Mouse (Mus musculus): ENCODE measurements around the gene Hmgn1. TPM values are rescaled to one million over a fixed set of nuclear protein-coding genes. Genes with fewer than 3 reads are reported as not detected.
"Not testable (repeated sequence)": the region's sequence is repeated elsewhere in the genome, so short reads cannot be mapped to it uniquely, and the experiment has no call there.

Gene Hmgn1
- polyA plus RNA-seq, 1 experiment from 2014 or later = 827 TPM

GRCm38 (mm10) chr16:96154476-96154875, 26.9 kb upstream of the Hmgn1 start:
- H3K4me1 ChIP-seq = peaks cover 12% of the 10 kb centered on the region
- H3K36me3 ChIP-seq = peaks cover 59% of the 10 kb centered on the region
- no peaks in the 10 kb centered on the region for H3K9me3 ChIP-seq (replicated peaks)
- WGBS = 88% methylated on average over 2 of the region's 2 CpGs
- H3K4me3 ChIP-seq = no peak overlapping the region
- no peak overlapping the region for H3K27ac ChIP-seq (replicated peaks)
- peaks cover 4% of the 10 kb centered on the region; the same call in 1 of the 2 replicates for H3K27me3 ChIP-seq (ENCODE audit: low read depth, poor library complexity, severe bottlenecking)
- no peak for DNase-seq (ENCODE audit: low spot score)

- 27% methylated on average over 9 of the region's 9 CpGs for WGBS
- peaks cover 11% of the 10 kb centered on the region for H3K4me1 ChIP-seq
- H3K9me3 ChIP-seq (replicated peaks) = no peaks in the 10 kb centered on the region
- H3K27ac ChIP-seq (replicated peaks) = no peak overlapping the region
- peak; percentile 78 for DNase-seq (ENCODE audit: low spot score)
- no peak overlapping the region for H3K4me3 ChIP-seq
- H3K36me3 ChIP-seq = peaks cover 44% of the 10 kb centered on the region
- no peaks in the 10 kb centered on the region for H3K27me3 ChIP-seq (ENCODE audit: low read depth, poor library complexity, severe bottlenecking)
These were observed 24.0 kb upstream of the Hmgn1 start for GRCm38 (mm10) chr16:96151551-96151950.

GRCm38 (mm10) chr16:96150995-96151394, 23.5 kb upstream of the Hmgn1 start:
- no peak overlapping the region for H3K27ac ChIP-seq (replicated peaks)
- WGBS = 81% methylated on average over 4 of the region's 4 CpGs
- no peaks in the 10 kb centered on the region for H3K9me3 ChIP-seq (replicated peaks)
- peaks cover 41% of the 10 kb centered on the region for H3K36me3 ChIP-seq
- H3K4me1 ChIP-seq = peaks cover 16% of the 10 kb centered on the region
- H3K4me3 ChIP-seq = no peak overlapping the region
- H3K27me3 ChIP-seq (ENCODE audit: low read depth, poor library complexity, severe bottlenecking) = no peaks in the 10 kb centered on the region
- DNase-seq (ENCODE audit: low spot score) = no peak

- H3K27me3 ChIP-seq (ENCODE audit: low read depth, poor library complexity, severe bottlenecking) = no peaks in the 10 kb centered on the region
- no peak overlapping the region for H3K4me3 ChIP-seq
- H3K4me1 ChIP-seq = peaks cover 21% of the 10 kb centered on the region
- DNase-seq (ENCODE audit: low spot score) = no peak
- 79% methylated on average over 9 of the region's 9 CpGs for WGBS
- H3K27ac ChIP-seq (replicated peaks) = no peak overlapping the region
- no peaks in the 10 kb centered on the region for H3K9me3 ChIP-seq (replicated peaks)
- H3K36me3 ChIP-seq = peaks cover 24% of the 10 kb centered on the region
These were observed 21.8 kb upstream of the Hmgn1 start for GRCm38 (mm10) chr16:96149311-96149710.

GRCm38 (mm10) chr16:96148834-96149233, 21.3 kb upstream of the Hmgn1 start:
- H3K27me3 ChIP-seq (ENCODE audit: low read depth, poor library complexity, severe bottlenecking) = no peaks in the 10 kb centered on the region
- H3K36me3 ChIP-seq = peaks cover 19% of the 10 kb centered on the region
- WGBS = 82% methylated on average over 6 of the region's 6 CpGs
- peaks cover 21% of the 10 kb centered on the region for H3K4me1 ChIP-seq
- DNase-seq (ENCODE audit: low spot score) = no peak
- no peaks in the 10 kb centered on the region for H3K9me3 ChIP-seq (replicated peaks)
- no peak overlapping the region for H3K27ac ChIP-seq (replicated peaks)
- no peak overlapping the region for H3K4me3 ChIP-seq

- no peaks in the 10 kb centered on the region for H3K27me3 ChIP-seq (ENCODE audit: low read depth, poor library complexity, severe bottlenecking)
- DNase-seq (ENCODE audit: low spot score) = no peak
- peak overlapping the region; percentile 94 for H3K4me3 ChIP-seq
- H3K4me1 ChIP-seq = peaks cover 21% of the 10 kb centered on the region
- peak overlapping the region; percentile 87 for H3K27ac ChIP-seq (replicated peaks)
- WGBS = under 1% methylated on average over 5 of the region's 5 CpGs
- 0 out of 2 replicates have a peak, but pooled peaks cover 7% of the 10 kb centered on the region for H3K9me3 ChIP-seq (replicated peaks)
- no peaks in the 10 kb centered on the region for H3K36me3 ChIP-seq
These were observed 18.3 kb upstream of the Hmgn1 start for GRCm38 (mm10) chr16:96145814-96146213.

- peak; percentile 100 for DNase-seq (ENCODE audit: low spot score)
- Histone ChIP-seq H3K4me3 (peak within 1 kb of the TSS; percentile 94), H3K36me3 (no peaks in the 10 kb centered on the region), H3K9me3 (replicated peaks) (peaks cover 11% of the 10 kb centered on the region), H3K27ac (replicated peaks) (peak within 1 kb of the TSS; percentile 87), H3K4me1 (peaks cover 21% of the 10 kb centered on the region), H3K27me3 (ENCODE audit: low read depth, poor library complexity, severe bottlenecking) (no peaks in the 10 kb centered on the region)
- under 1% methylated on average over 68 of the region's 68 CpGs for WGBS
These were observed 17.7 kb upstream of the Hmgn1 start, which contains the start of gene Wrb for GRCm38 (mm10) chr16:96145110-96145800. Wrb (plus strand) TSS chr16:96145407.

GRCm38 (mm10) chr16:96144748-96145109, 17.2 kb upstream of the Hmgn1 start:
- DNase-seq (ENCODE audit: low spot score); H3K36me3 ChIP-seq; H3K27me3 ChIP-seq (ENCODE audit: low read depth, poor library complexity, severe bottlenecking): not testable (repeated sequence)
- 26% methylated on average over 6 of the region's 6 CpGs for WGBS
- Histone ChIP-seq H3K4me3 (peak overlapping the region; percentile 94), H3K9me3 (replicated peaks) (peaks cover 16% of the 10 kb centered on the region), H3K4me1 (peaks cover 21% of the 10 kb centered on the region), H3K27ac (replicated peaks) (0 out of 2 replicates have a peak overlapping the region, but pooled peaks have one; percentile 87)

GRCm38 (mm10) chr16:96128466-96128865, 937 bp upstream of the Hmgn1 start:
- Histone ChIP-seq H3K9me3 (replicated peaks) (0 out of 2 replicates have a peak, but pooled peaks cover 3% of the 10 kb centered on the region), H3K27me3 (ENCODE audit: low read depth, poor library complexity, severe bottlenecking) (peaks cover 23% of the 10 kb centered on the region), H3K36me3 (peaks cover 33% of the 10 kb centered on the region), H3K4me3 (peak overlapping the region; percentile 91), H3K4me1 (peaks cover 45% of the 10 kb centered on the region), H3K27ac (replicated peaks) (peak overlapping the region; percentile 99)
- peak; percentile 56 for DNase-seq (ENCODE audit: low spot score)
- WGBS = 2% methylated on average over 9 of the region's 9 CpGs

GRCm38 (mm10) chr16:96127288-96127656, 257 bp downstream of the Hmgn1 start:
- H3K36me3 ChIP-seq = peaks cover 45% of the 10 kb centered on the region
- H3K4me3 ChIP-seq = peak overlapping the region; percentile 91
- H3K4me1 ChIP-seq = peaks cover 45% of the 10 kb centered on the region
- H3K27ac ChIP-seq (replicated peaks) = peak overlapping the region; percentile 99
- no peak for DNase-seq (ENCODE audit: low spot score)
- peaks cover 23% of the 10 kb centered on the region for H3K27me3 ChIP-seq (ENCODE audit: low read depth, poor library complexity, severe bottlenecking)
- WGBS = 1% methylated on average over 49 of the region's 52 CpGs
- 0 out of 2 replicates have a peak, but pooled peaks cover 3% of the 10 kb centered on the region for H3K9me3 ChIP-seq (replicated peaks)

- Histone ChIP-seq H3K9me3 (replicated peaks) (0 out of 2 replicates have a peak, but pooled peaks cover 3% of the 10 kb centered on the region), H3K27ac (replicated peaks) (peak overlapping the region; percentile 99), H3K27me3 (ENCODE audit: low read depth, poor library complexity, severe bottlenecking) (peaks cover 20% of the 10 kb centered on the region), H3K4me1 (peaks cover 45% of the 10 kb centered on the region), H3K4me3 (peak overlapping the region; percentile 91), H3K36me3 (peaks cover 51% of the 10 kb centered on the region)
- DNase-seq (ENCODE audit: low spot score) = peak; percentile 26
- WGBS = 9% methylated on average over 19 of the region's 19 CpGs
These were observed 801 bp downstream of the Hmgn1 start for GRCm38 (mm10) chr16:96126684-96127171.

- H3K9me3 ChIP-seq (replicated peaks) = 0 out of 2 replicates have a peak, but pooled peaks cover 3% of the 10 kb centered on the region
- no peak overlapping the region for H3K27ac ChIP-seq (replicated peaks)
- peaks cover 58% of the 10 kb centered on the region for H3K36me3 ChIP-seq
- H3K4me1 ChIP-seq = peaks cover 8% of the 10 kb centered on the region; the same call in 1 of the 2 replicates
- H3K27me3 ChIP-seq (ENCODE audit: low read depth, poor library complexity, severe bottlenecking) = no peaks in the 10 kb centered on the region
- DNase-seq (ENCODE audit: low spot score) = no peak
- 79% methylated on average over 4 of the region's 4 CpGs for WGBS
- H3K4me3 ChIP-seq = no peak overlapping the region
These were observed 7.4 kb downstream of the Hmgn1 start for GRCm38 (mm10) chr16:96120022-96120623.

GRCm38 (mm10) chr16:96114729-96115128, 12.8 kb downstream of the Hmgn1 start:
- Histone ChIP-seq H3K36me3 (0 out of 2 replicates have a peak, but pooled peaks cover 10% of the 10 kb centered on the region), H3K27me3 (ENCODE audit: low read depth, poor library complexity, severe bottlenecking) (no peaks in the 10 kb centered on the region), H3K4me1 (no peaks in the 10 kb centered on the region), H3K9me3 (replicated peaks) (no peaks in the 10 kb centered on the region), H3K27ac (replicated peaks) (no peak overlapping the region), H3K4me3 (no peak overlapping the region)
- WGBS = 51% methylated on average over 4 of the region's 4 CpGs
- DNase-seq (ENCODE audit: low spot score) = no peak

Measured in midbrain, embryonic 10.5 days (tissue).